Mouse (Mus musculus) testis, postnatal 14 days (tissue): ENCODE measurements around the gene Tmem254c.
"Not testable (repeated sequence)": the region's sequence is repeated elsewhere in the genome, so short reads cannot be mapped to it uniquely, and the experiment has no call there.

Experiments used
- DNase-seq: peaks from one replicate; pipeline ENCODE4 v3.0.0; 2021; ENCODE audit warnings: low spot score

Gene Tmem254c

DNA sequence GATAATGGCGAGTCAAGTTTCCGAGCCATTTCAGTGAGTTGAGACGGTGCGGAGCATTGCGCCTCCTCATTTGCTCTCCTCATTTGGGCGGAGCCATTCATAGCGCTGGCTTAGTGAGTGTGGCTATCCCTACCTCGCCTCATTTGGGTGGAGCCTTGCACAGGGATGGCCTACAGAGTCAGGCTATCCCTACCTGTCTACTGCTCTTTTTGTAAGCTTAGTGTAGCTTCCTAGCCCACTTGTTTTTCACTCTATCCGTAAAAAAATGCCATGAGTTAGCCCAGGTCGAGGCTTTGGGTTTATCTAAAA lies at the start of gene Tmem254c:
Gene Tmem254c (minus strand): TSS at position 31 of the 309 bp plus-strand sequence.
- DNase-seq, result not testable (repeated sequence)

DNA sequence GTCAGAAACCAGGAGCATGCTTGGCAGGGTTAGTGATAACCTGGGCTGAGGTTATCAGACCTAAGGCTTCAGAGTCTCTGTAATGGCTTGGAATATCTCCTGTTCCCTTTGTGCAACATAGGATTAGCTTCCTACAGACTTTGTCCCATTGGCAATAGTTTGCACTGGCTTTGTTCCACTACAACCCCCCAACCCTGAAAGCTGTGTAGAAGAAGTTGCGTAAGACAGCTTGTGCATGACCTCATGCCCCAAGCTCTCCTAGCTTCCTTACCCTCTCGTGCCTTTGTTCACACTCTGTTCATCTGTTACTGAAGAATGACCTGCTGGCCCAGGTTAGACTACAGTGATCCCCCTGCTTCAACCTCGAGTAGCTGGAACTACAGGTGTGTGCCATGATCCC lies 30.5 kb upstream of the Tmem254c start:
- DNase-seq, result not testable (repeated sequence)

- DNase-seq, result not testable (repeated sequence)
Observed at GRCm38 (mm10) chr14:26081997-26082396, 14.8 kb upstream of the Tmem254c start, which contains the start of gene Cphx3. Cphx3 (plus strand) TSS chr14:26082297.

GRCm38 (mm10) chr14:26081216-26081615 lies 14.1 kb upstream of the Tmem254c start, which contains the start of gene Cphx2:
Cphx2 (plus strand) TSS chr14:26081516.
- not testable (repeated sequence) for DNase-seq

DNA sequence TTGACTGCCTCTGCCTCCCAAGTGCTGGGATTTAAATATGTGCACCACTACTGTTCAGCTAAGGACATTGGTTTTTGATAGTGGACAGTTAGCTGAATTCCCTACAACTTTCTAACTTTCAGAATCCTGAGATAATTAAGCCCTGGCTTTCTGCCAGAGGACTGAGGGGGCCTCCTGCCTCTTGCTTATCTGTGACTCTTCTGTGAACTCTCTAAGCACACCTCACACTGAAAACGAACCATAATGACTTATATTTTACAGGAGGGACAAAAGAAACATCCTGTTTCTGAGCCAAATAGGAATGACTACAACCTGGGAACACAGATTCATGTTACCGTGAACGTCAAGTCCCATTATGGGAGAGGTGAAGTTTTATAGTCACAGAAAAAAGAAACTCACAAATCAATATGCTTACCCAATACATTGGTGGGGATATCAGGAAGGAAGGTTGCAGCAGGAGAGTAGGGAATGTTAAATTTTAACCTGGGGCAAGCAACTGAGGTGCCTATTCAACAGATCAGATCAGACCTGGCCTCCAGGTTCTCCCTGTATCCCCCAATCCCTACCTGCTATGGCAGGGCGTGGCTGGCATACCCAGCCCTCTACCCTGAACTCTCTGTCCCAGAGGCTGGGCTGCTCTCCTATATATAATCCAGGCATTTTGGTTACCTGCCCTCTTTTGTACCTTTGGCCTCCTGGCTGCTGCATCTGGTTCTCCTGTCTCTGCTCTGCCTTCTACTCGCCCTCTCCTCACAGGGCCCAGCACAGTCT lies 9.7 kb upstream of the Tmem254c start:
- DNase-seq, result not testable (repeated sequence)

GRCm38 (mm10) chr14:26066574-26067324 lies 406 bp downstream of the Tmem254c start:
- DNase-seq, result not testable (repeated sequence)

GRCm38 (mm10) chr14:26059362-26059761 lies 7.8 kb downstream of the Tmem254c start:
- not testable (repeated sequence) for DNase-seq

DNA sequence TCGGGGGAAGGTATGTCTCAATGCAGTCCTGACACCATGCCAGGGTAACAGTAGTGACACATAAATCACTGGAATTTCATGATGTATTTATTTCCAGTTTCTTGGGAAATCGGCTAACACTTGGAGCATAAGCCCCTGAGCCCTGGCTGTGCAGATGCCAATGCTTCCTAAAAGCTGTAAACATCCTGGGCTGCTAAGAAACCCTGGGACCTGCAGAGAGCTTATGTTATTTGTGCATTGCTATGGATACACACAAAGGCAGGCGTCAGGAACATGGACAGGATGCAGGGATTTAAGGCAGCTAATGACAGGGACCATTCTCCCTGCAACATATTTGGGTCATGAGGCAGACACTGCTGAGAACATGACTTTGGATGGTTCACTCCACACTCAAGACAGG lies 9.0 kb downstream of the Tmem254c start:
- not testable (repeated sequence) for DNase-seq

DNA sequence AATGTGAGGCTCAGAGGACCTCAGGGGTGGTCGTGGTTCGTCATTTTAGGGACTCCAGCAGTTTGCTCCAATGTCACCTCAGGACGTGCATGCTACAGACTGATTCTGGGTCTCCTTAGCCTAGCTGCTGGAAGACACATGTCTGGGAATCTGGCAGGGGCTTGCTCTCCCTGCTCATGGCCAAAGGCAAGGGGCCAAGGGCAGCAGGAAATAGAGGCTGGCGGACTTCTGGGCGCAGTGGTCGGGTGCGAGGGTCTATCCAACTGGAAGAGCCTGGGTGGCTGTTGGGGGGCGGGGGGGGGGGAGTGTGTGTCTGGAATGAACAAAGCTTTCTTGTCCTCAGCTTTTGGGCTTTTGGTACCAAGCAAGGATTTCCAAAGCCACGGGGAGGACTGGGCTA lies 18.4 kb downstream of the Tmem254c start:
- not testable (repeated sequence) for DNase-seq

DNA sequence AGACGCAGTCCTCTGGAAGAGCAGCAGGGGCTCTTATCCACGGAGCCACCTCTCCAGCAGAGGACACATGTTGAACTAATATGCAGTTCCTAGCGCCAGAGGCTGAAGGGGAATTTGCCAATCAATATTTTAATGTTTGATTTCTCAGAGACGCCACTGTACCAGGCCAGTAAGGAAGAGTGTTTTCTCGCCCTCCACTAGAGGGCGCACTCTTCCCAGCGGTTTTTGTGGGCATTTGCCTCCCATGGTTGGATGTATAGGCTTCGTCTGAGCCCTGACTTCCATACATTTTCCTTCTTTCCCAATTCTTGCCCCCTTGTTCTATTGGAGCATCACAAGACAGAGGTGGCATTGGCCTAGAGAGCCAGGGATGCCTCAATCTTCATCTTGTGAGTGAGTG lies 20.1 kb downstream of the Tmem254c start:
- DNase-seq, result not testable (repeated sequence)

DNA sequence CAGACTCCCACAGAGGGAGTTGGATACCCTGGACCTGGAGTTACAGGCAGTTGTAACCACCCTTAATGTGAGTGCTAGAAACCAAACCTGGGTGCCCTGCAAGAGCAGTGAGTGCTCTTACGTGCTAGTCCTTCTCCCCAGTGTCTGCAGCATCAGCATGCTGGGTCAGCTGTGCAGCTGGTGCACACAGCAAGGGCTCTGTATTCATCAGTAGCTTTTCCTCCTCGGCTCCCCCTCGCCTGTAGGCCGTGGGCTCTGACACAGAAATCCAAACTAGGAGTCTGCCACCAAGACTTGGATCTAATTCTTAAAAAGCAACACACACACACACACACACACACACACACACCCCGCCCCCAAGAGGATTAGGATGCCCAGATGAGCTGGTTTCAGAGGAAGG lies 22.1 kb downstream of the Tmem254c start:
- DNase-seq, result not testable (repeated sequence)

- not testable (repeated sequence) for DNase-seq
Observed at GRCm38 (mm10) chr14:26042611-26043010, 24.5 kb downstream of the Tmem254c start, which contains the start of gene Gm9780. Gm9780 (minus strand) TSS chr14:26042711.

GRCm38 (mm10) chr14:26035439-26035838 lies 31.7 kb downstream of the Tmem254c start:
- DNase-seq, result not testable (repeated sequence)

- DNase-seq, result not testable (repeated sequence)
Observed at GRCm38 (mm10) chr14:26034364-26034763, 32.8 kb downstream of the Tmem254c start.

DNA sequence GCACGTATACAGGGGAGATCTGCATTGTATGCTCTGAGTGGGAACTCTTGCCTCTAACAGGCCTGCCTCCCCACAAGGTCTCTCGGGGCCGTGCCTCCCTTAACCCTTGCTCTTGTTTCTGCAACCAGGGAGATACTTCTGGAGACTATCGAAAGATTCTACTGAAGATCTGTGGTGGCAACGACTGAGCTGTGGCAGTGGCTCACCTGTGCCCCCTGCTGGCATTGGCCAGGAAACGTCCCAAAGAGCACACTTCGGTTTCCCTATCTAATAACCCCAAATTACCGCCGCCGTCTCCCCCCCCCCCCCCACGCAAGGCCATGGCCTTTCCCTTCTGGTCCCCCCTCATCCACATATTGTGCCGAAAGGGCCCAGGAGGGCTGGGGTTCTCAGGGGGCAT lies 41.5 kb downstream of the Tmem254c start:
- DNase-seq, result not testable (repeated sequence)

- not testable (repeated sequence) for DNase-seq
Observed at GRCm38 (mm10) chr14:26022831-26023230, 44.3 kb downstream of the Tmem254c start.

DNA sequence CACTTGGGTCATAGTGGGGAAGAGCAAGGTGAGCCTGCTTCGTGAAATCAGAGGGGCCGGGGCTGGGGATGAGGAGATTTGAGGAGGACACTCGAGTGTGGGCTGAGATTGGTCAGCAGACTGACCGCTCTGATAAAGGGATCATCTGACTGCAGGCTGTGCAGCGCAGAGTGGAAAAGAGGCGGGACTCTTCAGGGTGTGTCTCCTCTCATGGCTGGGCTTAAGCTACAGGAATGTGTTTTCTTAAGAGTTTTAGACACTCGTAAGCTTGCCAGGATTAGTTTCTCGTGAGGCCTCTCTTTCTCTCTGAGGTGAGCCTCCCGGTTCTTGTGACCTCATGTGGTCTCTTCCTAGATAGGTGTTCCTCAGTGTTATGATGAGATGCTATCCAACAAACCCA lies 45.6 kb downstream of the Tmem254c start:
- DNase-seq, result not testable (repeated sequence)

- DNase-seq, result not testable (repeated sequence)
Observed at GRCm38 (mm10) chr14:26016414-26016813, 50.7 kb downstream of the Tmem254c start.
